Mouse (Mus musculus) testis, adult 2 months (tissue): ENCODE results near the gene Hagh. TPM values are rescaled to one million over a fixed set of nuclear protein-coding genes. Genes with fewer than 3 reads are reported as not detected.

ENCODE experiments used
- H3K27ac ChIP-seq: fragments of 200-500 bp; 2 replicates; pipeline ENCODE4 v1.5.1; 2012; ENCODE audit warnings: low read depth, low read length; ENCODE audit not compliant: control insufficient read depth, insufficient read depth
- H3K27me3 ChIP-seq: fragments of 200-500 bp; 2 replicates; pipeline ENCODE4 v1.6.1; 2012; ENCODE audit warnings: mild to moderate bottlenecking, low read length, moderate library complexity; ENCODE audit not compliant: control insufficient read depth, insufficient read depth
- H3K36me3 ChIP-seq: fragments of 200-500 bp; 2 replicates; pipeline ENCODE4 v1.6.1; 2012; ENCODE audit warnings: mild to moderate bottlenecking, low read length; ENCODE audit not compliant: control insufficient read depth, insufficient read depth
- H3K4me1 ChIP-seq: fragments of 200-500 bp; 2 replicates; pipeline ENCODE4 v1.6.1; 2012; ENCODE audit warnings: low read length; ENCODE audit not compliant: control insufficient read depth, insufficient read depth
- H3K4me3 ChIP-seq: fragments of 200-500 bp; 2 replicates; pipeline ENCODE4 v1.5.1; 2012; ENCODE audit warnings: low read depth, mild to moderate bottlenecking, low read length, moderate library complexity, mixed read lengths; ENCODE audit not compliant: control insufficient read depth
- CTCF ChIP-seq: fragments of 200-500 bp; IDR thresholded peaks from 2 replicates; pipeline ENCODE4 v1.5.1; 2012; ENCODE audit warnings: low read depth, mild to moderate bottlenecking, inconsistent platforms, low read length, moderate library complexity; ENCODE audit not compliant: control insufficient read depth, insufficient read depth, insufficient replicate concordance
- POLR2A ChIP-seq: fragments of 200-500 bp; IDR thresholded peaks from 2 replicates; pipeline ENCODE4 v1.6.1; 2012; ENCODE audit warnings: low read depth, mild to moderate bottlenecking, inconsistent platforms, low read length, moderate library complexity; ENCODE audit not compliant: control insufficient read depth
- polyA plus RNA-seq: library from polyadenylated mRNA; depleted of rRNA; stranded (reverse); fragments of >200 nt; gene quantifications from 2 replicates; pipeline ENCODE4 v1.2.3, GENCODE M21; 2012

The Hagh gene
- polyA plus RNA-seq, 1 experiment: 529 TPM

DNA sequence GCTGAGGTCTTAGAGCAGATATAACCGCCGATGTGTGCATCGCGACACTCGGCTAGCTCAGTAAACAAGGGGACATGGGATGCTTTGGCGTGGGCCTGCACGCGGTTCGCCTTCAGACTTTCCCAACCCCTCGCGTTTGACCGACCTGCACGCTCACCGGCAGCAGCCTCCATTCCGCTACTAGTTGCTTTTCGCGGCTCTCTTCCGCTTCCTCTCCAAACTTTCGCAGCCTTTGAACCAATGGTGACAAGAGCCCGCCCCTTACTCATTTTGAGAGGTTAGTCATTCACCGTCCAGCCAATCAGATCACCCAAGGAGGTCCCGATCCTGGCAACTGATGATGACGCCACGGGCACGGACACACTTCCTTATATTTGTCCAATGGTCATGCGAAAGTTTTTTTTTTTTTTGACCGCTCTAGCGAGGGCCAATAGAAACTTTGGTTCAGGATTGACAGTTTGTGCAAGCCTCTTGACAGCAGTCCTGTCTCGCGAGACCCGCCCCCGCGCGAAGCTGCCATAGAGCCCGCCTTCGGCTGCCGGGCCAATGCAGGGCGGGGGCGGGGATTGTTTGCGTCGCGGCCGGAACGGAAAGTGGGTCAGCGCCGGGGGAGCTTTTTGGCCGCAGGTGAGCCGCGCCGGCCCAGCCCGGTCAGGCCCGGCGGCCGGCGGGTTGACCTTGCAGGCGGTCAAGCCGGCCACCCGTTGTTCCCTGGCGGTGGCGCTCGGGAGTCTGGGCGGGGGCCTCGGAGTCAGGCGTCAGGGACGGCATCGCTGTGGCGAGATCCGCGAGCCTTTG lies 46.4 kb downstream of the Hagh start, which contains the start of the genes Nubp2 and Spsb3:
Gene Nubp2, minus strand, starts transcription at position 216 of the 798 bp plus-strand sequence.
Gene Spsb3, plus strand, starts transcription at position 510 of the 798 bp plus-strand sequence.
- peaks cover 13% of the 10 kb centered on the region for H3K4me1 ChIP-seq
- no peaks in the 10 kb centered on the region for H3K27me3 ChIP-seq
- H3K4me3 ChIP-seq: peak within 1 kb of the TSS; percentile 99
- TF ChIP-seq CTCF (0 out of 2 replicates have a peak, but pooled peaks have one; percentile 18), POLR2A (peak; percentile 54; the same call in 1 of the 2 replicates)
- H3K27ac ChIP-seq: peak within 1 kb of the TSS; percentile 98
- H3K36me3 ChIP-seq: peaks cover 2% of the 10 kb centered on the region

GRCm38 (mm10) chr17:24886932-24887271 lies 47.0 kb downstream of the Hagh start:
- Histone ChIP-seq H3K27ac (peak overlapping the region; percentile 98), H3K4me1 (peaks cover 13% of the 10 kb centered on the region), H3K4me3 (peak overlapping the region; percentile 99), H3K27me3 (no peaks in the 10 kb centered on the region), H3K36me3 (peaks cover 2% of the 10 kb centered on the region)
- TF ChIP-seq CTCF: no peak

GRCm38 (mm10) chr17:24887291-24888080 lies 47.5 kb downstream of the Hagh start:
- Histone ChIP-seq H3K27ac (peak overlapping the region; percentile 98), H3K4me3 (peak overlapping the region; percentile 99), H3K36me3 (peaks cover 2% of the 10 kb centered on the region), H3K4me1 (peaks cover 13% of the 10 kb centered on the region), H3K27me3 (no peaks in the 10 kb centered on the region)
- TF ChIP-seq POLR2A (peak; percentile 46; the same call in 1 of the 2 replicates), CTCF (no peak)

- no peak overlapping the region for H3K27ac ChIP-seq
- H3K27me3 ChIP-seq: no peaks in the 10 kb centered on the region
- TF ChIP-seq POLR2A (no peak; the same call in 1 of the 2 replicates), CTCF (no peak)
- H3K4me3 ChIP-seq: 0 out of 2 replicates have a peak overlapping the region, but pooled peaks have one; percentile 6
- H3K36me3 ChIP-seq: peaks cover 2% of the 10 kb centered on the region
- H3K4me1 ChIP-seq: peaks cover 13% of the 10 kb centered on the region
Observed at GRCm38 (mm10) chr17:24888862-24889261, 48.9 kb downstream of the Hagh start.

DNA sequence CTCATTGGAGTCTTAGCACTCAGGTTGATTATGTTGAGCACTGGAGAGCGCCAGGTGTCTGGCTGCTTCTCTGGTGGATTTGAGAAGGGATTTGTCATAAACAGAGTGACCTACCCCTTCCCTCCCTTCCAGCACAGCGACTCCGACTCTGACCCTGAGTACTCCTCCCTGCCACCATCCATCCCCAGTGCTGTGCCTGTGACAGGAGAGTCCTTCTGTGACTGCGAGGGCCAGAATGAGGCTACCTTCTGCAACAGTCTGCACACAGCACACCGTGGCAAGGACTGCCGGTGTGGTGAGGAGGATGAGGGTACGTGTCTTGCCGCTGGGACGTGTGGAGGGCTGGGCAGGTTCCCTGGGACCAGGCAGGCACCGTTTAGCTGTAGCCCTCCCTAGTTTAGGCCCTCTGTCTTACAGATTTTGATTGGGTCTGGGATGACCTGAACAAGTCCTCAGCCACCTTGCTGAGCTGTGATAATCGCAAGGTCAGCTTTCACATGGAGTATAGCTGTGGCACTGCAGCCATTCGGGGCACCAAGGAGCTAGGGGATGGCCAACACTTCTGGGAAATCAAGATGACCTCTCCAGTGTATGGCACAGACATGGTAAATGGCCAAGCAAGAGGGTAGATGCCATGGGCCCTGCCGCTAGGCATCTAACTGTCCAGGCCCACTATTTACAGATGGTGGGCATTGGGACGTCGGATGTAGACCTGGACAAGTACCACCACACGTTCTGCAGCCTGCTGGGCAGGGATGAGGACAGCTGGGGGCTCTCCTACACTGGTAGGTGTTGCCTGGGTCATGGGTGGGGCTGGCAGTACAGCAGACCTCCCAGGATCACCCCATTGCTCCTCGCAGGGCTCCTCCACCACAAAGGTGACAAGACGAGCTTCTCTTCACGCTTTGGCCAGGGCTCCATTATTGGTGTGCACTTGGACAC lies 50.5 kb downstream of the Hagh start:
- peaks cover 17% of the 10 kb centered on the region for H3K4me1 ChIP-seq
- peaks cover 2% of the 10 kb centered on the region for H3K36me3 ChIP-seq
- H3K27ac ChIP-seq: no peak overlapping the region
- TF ChIP-seq CTCF (no peak), POLR2A (peak; percentile 39; the same call in 1 of the 2 replicates)
- H3K27me3 ChIP-seq: no peaks in the 10 kb centered on the region
- H3K4me3 ChIP-seq: no peak overlapping the region

DNA sequence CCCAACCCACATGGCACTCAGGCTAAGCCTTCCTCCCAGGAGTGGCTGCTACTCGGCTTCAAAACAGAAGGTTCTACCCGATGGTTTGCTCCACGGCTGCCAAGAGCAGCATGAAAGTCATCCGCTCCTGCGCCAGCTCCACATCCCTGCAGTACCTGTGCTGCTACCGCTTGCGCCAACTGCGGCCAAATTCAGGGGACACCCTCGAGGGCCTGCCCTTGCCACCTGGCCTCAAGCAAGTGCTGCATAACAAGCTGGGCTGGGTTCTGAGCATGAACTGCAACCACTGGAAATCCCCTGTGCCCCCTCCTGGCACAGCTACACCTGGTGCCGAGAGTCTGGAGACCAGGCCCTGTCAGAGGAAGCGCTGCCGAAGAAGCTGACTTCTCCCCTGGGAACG lies 51.4 kb downstream of the Hagh start:
- peaks cover 2% of the 10 kb centered on the region for H3K36me3 ChIP-seq
- TF ChIP-seq POLR2A (no peak), CTCF (no peak)
- H3K4me3 ChIP-seq: no peak overlapping the region
- no peaks in the 10 kb centered on the region for H3K27me3 ChIP-seq
- H3K27ac ChIP-seq: no peak overlapping the region
- peaks cover 21% of the 10 kb centered on the region for H3K4me1 ChIP-seq

DNA sequence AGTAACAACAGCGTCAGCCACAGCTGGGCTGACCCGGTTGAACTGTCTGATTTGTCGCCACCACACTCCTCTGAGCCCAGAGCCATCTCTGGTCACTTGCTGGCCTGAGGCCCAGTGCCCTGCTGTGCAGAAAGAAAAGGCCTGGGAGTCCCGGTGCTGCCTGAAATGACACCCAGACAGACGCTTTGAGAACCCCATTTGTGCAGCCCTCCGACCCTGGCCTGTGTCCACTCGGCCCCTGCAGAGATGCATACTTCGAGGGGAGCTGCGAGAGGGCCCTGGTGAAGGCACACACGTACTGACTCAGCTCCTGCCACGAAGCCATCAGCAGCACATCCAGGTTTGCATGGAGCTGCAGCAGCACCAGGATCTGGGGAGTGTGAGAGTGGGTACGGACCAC lies 52.8 kb downstream of the Hagh start:
- Histone ChIP-seq H3K4me3 (no peak overlapping the region), H3K36me3 (peaks cover 2% of the 10 kb centered on the region)
- TF ChIP-seq POLR2A (no peak), CTCF (no peak)

More for the DNA sequence above, 52.8 kb downstream of the Hagh start:
- Histone ChIP-seq H3K4me1 (peaks cover 20% of the 10 kb centered on the region), H3K27me3 (no peaks in the 10 kb centered on the region), H3K27ac (no peak overlapping the region)
